Mouse (Mus musculus) embryo, embryonic 11.5 days (tissue): ENCODE results near the gene Bean1.

Source experiments
- DNase-seq: peaks from one replicate; pipeline ENCODE4 v3.0.0-alpha.2; 2012; ENCODE audit warnings: low read depth, low spot score

Bean1 gene

DNA sequence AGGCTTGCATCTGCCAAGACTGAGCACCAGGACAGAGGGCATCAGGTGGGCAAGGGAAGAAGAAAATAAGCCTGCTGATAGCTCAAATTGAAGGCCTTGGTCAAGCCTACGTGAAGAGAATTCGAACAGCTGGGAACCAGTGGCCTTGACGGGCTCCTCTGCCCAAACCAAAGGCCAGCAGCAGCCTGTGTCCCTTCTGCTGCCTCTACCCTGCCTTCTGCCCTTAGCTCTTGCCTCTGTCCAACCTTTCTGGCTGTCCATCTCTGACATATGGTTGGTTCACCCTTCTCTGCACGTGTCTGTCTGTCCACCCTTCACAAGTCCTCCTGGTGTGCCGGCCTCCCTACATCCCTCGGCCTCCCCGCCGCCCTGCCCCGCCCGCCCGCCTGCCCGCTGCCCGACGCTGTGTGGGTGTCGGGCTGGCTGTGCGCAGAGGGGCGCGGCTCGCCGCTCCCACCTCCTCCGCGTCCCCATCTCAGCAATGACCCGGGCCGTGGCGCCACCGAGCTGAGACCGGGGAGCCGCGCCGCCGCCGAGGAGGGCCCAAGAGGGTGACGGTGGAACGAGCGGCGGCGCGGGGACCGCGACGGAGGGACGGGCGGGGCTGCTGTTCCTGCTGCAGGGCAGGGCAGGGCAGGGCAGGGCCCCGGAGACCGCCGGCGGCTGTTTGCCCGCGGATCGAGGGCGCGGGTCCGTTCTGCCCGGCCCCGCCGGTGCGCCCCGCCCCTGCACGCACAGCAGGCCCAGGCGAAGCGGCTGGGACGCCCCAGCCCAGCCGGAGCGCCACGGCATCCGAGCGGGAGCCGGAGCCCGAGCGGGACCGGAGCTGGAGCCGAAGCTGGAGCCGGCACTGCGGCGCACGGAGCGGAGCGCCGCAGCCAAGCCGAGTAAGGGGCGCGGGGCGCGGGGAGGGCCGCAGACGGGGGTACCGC, at the start of gene Bean1:
Gene Bean1 (plus strand): TSS at position 325 of the 932 bp plus-strand sequence.
- DNase-seq, result peak; percentile 14

DNA sequence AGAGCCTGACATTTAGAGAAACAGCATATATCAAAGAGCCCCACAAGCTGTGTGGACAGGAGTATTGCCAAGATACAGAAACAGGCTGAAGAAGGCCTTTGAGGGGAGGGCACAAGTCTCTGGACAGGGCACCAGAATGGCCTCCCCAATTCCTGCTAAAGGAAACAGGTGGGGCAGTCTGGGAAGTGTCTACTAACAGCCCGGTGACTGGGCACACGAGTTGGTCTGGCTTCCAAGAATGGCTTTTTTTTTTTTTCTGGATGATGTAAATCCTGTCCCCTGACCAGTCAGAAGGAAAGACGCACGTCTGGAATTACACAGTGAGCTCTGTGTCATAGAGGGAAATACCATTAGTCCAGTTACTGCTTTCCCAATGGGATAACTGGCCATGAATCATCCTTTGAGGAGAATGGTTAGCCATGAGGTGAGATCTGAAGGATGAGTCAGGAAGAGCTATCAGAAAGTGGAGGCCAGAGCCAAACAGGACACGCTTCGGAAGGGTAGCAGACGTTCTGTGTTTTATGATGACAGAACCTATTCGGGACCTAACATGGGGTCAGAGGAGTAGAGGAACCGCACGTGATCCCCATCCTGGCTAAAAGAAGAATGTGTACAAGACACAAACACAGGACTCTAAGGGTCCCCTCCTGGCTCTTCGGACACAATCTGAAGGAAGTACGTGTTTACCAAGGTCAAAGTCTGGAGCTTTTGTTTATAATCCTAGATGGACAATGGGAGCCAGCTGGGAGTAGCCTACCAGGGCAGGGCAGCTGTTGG, 48.4 kb upstream of the Bean1 start:
- no peak for DNase-seq

DNA sequence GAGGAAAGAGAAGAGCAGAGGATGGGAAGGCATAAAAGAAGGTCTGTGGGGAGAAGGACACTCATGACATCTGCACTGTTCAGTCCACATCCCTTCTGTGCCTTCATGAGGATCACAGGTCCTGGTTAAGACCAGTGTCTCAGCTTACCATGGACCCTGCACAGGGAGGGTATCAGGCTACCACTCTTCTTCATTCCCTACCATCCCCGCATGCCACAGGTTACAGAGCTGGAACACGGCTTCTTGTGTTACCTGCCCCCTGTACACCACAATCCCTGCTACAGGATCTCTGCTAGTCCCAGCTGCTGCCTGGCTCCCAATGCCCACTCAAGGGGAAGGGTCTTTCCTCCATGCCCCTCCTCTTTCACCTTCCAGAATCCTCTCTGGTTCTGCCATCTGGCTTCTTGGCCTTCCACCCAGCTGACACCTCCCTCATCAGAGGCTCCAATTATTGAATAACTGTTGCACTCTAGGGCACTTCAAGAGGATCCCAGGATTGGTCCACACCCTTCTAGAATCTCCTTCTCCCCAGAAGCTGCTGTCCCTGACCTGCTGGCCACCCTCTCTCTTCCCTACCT, 47.1 kb upstream of the Bean1 start:
- DNase-seq, result no peak

DNA sequence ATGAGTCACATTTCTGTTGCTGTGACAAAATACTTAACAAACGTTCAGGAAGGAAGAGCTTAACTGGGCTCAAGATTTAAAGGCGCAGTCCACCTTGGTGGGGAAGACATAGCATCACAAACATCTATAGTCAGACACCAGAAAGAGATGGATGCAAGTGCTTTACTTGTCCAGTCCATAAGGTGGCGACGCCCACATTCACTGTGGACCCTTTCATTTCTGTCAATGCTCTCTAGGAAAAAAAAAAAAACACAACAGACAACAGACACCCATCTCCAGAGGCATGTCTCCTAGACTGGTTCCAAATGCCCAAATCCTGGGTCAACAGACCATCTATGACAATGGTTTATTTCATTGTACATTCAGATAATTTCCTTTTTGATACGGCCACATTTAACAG, 45.7 kb upstream of the Bean1 start:
- no peak for DNase-seq

DNA sequence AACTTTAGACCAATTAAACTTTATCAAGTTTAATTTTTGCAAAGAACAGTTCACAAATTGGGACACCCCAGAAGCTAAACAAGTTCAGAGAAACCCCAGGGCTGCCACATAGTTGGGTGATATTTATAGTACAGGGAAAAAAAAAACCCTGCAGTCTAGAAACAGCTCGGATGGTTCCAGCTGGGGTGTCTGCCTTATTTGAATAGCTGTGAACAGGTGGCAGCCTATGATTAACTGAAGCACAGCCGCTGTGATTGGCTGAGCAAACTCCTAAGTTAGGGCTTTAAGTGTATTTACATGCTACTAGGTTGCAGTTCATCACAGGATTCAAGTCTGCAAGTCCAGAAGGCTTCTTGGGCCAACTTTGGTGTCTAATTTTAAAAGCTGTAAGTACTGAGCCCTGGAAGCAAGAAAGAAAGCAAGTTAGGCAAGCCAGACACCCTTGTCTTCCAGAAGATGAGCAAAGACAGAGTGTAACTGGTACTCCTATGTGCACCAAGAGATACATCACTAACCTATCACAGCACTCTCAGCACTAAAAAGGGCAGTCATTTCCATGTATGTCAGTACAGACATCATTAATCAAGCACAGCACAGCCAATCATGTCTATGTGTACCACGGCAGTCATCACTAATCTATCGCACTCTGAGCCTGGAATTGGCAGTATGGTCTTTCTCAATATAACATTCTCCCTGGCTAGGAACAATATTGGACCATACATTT, 42.9 kb upstream of the Bean1 start:
- DNase-seq, result no peak

DNA sequence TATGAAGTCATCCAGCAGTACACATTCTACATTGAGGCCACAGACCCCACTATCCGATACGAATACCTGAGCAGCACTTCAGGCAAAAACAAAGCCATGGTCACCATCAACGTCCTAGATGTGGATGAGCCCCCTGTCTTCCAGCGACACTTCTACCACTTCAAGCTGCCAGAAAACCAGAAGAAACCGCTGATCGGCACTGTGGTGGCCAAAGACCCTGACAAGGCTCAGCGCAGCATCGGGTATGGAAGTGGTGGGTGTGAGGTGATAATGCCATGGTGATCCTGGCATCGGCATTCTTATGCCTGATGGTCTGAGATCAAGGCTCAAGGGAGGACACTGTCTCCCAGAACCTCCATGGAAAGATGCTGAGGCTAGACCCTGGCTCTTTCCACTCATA, 39.3 kb upstream of the Bean1 start:
- DNase-seq, result no peak

DNA sequence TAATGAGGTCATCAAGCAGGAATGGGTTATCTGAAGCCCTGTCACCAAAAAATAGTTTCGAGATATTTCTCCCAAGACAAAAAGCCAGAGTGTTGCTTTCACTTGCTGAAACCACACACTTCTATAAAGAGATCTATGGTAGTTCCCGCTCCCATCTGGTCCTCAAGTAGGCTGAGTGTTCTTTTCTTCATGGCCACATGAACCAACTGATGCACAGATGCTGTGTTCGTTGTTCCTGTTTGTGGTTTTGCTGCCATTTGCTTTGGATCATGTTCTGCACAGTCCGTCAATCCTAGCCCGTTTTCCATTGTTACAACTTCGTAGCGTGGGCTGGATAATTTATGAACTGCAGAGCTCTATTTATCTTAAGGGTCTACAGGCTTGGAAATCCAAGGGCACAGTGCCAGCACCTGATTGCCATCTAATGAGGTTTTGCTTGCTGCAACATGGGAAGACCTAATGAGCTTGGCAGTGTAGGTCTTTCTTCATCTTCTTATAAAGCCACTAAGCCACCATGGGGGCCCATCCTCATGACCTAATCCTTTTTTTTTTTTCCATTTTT, 38.7 kb upstream of the Bean1 start:
- no peak for DNase-seq

DNA sequence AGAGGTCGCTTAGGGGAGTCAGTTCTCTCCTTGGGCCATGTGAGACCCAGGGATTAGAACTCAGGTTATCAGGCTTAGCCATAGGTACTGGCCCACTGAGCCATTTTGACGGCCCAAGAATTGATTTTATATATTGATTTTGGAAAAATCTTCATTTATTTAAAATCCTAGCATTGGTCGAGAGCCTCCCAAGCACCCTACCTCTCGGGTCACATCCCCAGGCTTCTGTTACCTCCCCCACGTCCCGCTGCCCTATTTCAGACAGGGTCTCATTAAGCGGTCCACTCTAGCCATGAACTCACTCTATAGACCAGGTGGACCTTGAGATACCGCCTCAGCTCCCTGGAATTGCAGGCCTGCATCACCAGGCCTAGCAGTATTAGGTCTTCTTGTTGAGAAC, 35.7 kb upstream of the Bean1 start:
- DNase-seq, result no peak

DNA sequence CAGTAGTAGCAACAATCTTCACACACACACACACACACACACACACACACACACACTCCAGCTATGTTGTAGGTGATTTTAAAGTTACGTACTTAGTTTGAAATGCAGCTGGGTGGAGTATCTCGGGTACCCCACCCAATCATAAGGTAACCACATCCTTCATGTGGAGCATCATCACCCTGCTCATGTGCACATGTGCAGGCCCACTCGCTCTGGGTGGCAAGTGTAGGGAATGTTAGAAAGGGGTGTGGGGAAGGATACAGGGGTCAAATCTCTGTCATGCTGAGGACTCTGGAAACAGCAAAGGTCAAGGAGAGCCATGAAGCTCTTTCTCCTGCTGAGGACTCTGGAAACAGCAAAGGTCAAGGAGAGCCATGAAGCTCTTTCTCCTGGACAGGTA, 34.0 kb upstream of the Bean1 start:
- DNase-seq, result no peak

DNA sequence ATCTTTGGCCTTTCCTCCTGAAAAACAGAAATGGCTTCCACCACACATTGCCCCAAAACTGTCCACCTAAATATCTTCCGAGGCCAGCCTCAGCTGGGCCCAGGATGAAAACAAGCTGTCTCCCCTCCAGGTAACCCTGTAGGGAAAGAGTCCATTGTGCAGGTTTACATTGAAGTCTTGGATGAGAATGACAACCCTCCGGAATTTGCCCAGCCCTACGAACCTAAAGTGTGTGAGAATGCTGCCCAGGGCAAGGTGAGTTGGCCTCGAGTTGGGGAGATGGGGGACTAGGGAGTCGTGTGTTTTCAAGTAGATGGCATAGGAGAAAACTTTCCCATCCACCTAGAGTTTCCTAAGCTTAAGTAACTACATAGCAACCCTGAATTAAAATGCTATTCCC, 32.6 kb upstream of the Bean1 start:
- DNase-seq, result no peak

DNA sequence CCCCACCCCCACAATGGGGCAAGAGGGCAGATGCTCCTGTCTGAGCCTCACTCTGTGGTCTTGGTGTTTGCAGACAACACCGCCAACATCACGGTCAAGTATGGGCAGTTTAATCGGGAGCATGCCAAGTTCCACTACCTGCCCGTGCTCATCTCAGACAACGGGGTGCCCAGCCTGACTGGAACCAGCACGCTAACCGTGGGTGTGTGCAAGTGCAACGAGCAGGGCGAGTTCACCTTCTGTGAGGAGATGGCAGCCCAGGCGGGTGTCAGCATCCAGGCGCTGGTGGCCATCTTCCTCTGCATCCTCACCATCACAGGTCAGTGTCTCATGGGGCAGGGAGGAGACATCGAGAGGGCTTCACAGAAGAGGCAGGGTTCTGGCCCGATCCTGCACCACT, 29.6 kb upstream of the Bean1 start:
- DNase-seq, result no peak

DNA sequence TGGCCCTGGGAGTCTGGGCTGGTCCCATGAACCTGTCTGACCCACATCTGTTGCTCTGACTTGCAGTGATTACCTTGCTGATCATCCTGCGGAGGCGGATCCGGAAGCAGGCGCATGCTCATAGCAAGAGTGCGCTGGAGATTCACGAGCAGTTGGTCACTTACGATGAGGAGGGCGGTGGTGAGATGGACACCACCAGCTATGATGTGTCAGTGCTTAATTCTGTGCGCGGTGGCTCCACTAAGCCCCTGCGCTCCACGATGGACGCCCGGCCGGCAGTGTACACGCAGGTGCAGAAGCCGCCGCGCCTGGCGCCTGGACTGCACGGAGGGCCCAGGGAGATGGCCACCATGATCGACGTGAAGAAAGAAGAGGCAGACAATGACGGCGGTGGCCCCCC, 27.8 kb upstream of the Bean1 start:
- DNase-seq, result no peak

DNA sequence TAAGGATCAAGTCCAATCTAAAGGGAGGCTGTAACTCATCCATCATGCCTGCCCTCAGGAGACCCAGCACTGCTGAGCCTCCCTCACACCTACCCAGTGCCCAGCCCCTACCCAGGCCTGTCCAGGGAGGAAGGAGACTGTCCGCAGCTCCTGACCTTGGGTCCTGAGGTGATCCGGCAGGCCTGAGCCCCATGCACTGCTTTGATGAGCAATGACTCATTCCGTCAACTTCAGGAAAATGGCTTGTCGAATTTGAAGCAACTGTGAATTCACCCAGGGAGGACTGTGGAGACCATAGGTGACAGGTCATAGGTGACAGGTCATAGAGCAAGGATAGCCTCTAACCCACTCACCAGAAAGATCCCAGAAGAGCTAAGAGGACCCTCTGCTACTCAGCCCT, 26.9 kb upstream of the Bean1 start:
- no peak for DNase-seq

DNA sequence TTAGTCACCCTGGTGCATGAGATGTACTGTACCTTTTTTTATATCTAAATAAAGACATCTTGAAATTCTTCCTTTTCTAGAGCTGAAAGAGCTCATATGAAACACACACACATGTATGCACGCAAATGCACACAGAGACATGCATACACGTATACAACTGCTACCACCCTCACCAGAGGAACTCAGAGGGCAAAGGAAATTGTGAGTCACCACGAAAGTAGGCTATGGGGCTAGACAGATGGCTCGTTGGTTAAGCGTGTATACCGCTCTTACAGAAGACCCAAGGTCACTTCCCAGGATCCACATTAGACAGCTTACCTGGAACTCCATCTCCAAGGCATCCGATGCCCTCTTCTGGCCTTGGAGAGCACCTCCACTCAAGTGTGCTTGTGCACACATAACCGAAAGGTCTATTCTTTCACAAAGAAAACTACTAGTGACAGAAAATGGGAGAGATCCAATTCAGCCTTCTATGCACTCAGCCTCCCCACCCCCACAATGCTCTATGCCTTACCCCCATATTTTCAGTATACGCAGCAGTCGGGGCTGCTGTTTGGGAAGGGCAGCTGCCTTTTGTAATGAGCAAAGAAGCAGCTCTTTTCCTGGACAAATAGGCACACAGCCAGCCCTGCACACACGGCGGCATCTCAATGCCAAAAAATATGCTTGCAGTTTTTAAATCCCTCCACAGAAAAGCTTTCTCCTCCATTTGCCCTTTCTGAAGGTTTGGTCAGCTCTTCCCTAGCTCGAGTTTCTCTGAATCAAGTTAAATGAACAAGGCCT, 25.6 kb upstream of the Bean1 start:
- DNase-seq, result no peak

DNA sequence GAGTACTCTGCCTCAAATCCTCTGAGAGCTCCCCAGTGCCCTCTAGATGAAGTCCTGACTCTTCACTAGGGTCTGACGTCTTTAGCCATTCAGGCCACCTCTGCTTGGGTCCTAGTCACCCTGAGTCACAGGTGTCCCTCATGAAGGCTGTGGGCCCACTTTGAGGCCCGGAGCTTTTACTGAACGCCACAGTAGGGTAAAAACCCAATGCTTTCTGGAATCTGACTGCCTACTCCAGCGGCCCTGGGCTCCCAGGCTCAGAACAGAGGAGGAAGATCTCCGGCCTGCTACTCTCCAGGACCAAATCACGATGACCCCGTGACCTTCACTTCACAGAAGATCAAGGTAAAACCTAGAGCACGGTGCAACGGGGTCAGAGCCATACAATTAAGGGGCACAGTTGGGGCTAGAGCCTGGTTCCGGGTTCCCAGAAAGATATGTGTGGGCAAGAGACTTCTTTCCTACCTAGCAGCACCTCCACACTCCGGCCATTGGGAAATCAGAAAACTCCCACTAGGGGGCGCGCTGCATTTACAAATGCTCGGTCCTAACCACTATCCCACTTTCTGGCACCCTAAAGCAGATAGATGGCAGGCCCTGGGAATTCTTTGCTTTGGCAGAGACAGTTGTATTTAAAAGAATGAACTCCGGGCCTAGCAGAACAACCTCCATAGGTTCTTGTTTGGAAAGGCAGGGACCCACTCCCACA, 24.1 kb upstream of the Bean1 start:
- DNase-seq, result peak; percentile 69

DNA sequence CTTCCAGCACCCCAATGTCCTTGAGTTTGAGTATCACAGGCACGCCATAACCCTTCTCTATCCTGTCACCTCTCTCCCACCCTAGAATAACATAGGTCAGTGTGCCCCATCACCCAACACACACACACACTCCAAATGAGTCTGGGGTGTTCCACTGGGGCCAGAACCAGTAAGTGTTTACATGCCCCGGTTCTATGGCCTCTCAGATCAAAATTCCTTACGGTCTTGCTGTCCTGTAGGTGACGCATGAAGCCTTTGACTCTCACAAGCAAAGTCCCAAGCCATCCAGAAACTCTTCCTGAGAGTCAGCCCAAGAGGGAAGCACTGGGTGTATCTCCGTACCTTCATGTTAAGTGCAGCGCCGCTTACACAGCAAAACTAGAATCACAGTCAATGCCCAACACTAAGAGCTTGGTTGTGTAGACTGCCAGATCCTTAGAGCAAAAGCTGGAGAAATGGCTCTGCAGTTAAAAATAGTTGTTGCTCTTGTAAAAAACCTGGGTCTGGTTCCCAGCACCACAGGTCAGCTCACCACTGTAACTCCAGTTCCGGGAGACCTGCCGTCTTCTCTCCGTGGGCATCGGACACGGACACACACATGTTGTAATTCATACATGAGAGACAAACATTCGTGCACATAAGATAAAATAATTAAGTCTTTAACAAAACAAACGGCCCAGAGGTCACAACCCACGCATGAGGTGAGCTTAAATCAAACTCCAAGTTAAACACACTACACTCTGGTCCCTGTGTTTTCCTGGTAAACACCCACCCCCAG, 23.3 kb upstream of the Bean1 start:
- DNase-seq, result no peak

DNA sequence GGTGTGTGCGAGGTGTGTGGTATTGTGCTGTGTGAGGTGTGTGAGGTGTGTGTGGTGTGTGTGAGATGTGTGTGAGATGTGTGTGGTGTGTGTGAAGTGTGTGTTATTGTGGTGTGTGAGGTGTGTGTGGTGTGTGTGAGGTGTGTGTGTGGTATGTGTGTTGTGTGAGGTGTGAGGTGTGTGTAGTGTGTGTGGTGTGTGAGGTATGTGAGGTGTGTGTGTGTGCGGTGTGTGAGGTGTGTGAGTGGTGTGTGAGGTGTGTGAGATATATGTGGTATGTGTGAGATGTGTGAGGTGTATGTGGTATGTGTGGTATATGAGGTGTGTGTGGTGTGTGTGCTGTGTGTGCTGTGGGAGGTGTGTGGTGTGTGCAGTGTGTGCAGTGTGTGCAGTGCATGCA, 22.3 kb upstream of the Bean1 start:
- DNase-seq, result no peak

DNA sequence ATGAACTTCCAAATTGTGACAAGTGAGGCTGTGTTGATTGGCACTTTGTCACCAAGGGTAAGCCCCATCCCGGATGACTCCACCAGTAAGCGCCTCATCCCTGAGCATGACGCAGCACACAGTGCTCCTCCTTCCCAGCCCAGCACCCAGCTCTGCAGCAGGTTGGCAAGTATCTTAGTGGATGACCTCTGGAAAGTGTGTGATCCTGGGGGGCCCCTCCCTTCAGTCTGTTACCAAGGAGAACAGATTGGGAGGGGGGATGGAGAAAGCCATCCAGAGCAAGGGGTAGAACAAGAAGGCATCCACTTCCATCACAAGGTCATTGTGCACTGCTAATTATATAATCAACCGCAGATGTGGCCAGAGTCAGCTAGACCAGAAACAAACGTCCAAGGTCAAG, 9.5 kb upstream of the Bean1 start:
- DNase-seq, result no peak

DNA sequence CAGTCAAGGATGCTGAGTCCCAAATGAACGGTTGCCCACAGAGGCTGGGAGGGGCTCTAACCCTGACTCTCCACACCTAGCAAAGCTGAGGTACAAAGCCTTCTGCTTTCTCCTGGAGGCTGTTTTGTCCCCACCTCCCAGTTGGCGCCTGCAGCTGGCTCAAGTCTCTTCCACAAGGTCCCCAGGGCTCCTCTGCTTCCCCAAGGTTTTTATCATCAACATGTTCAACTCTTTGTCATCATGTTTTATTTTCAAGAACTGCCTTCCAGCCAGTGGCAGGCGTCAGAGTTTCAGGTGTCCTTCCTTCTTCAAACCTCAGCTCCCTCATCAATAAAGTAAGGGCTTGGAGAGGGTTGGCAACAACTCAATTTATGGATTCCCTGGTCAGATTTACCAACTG, 781 bp upstream of the Bean1 start:
- no peak for DNase-seq
